Mouse (Mus musculus): ENCODE data around the gene Ccr1l1. TPM values are rescaled to one million over a fixed set of nuclear protein-coding genes. Genes with fewer than 3 reads are reported as not detected.

Gene Ccr1l1
- polyA plus RNA-seq (2012) = not detected in 2 replicates

DNA sequence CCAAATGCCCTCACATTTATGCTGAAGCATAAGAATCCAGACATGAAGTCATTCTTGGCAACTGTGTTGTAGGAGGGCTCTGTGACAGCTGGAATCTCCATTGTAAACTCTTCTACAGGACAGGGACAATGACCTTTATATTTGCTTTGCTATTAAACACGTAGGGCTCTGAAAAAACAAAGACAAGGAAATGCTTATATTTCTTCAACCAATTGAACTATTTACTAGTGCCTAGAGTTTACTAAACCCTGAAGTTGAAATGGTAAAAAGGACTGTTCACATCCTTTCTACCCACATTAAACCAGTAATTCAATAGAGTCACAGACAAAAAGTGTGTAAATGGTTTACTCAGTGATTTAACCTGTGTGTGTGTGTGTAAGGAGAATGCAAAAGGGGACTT lies at the start of gene Ccr1l1:
Gene Ccr1l1, minus strand, starts transcription at position 101 of the 400 bp plus-strand sequence.
- TF ChIP-seq GATA1 (IDR thresholded peaks at IDR 0.05; ENCODE audit: low read length) = no peak

DNA sequence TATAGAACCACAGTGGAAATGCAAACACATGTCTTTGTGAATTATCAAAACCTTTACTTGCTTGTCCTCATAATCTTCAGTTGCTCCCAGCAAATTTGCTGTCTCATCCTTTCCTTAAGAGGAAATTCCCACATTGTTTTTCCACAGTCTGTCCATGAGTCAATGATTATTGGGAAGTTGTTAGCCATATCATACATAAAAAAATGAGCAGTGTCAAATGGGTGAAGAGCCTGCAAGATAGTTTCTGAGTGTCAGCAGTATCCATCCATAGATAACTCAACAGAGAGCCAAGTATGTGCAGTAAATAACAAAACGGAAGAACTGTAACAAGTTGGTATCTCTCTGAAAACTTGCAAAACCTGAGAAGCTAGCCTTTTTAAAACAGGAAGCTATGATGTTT lies 43.5 kb upstream of the Ccr1l1 start, which contains the start of gene Ccr3:
Gene Ccr3, plus strand, starts transcription at position 301 of the 400 bp plus-strand sequence.
- no peak for TF ChIP-seq GATA1 (IDR thresholded peaks at IDR 0.05; ENCODE audit: low read length)

DNA sequence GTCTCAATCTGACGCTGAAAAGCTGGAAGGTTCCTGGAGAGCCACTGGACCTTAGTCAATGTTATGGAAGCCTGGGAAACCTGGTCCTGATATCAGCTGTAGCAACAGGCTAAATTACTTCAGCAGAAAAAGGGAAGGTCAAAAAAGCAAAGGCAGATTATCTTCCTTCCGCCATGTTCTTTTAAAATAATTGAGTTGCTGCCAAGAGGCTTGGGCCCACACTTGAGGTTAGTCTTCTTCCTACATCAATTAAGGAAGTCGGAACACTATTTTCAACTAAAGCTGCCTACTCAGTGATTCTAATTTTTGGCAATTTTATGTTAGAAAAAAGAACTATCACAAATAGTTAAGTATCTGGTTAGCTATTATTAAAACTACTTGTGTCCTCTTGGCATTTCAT lies 41.7 kb upstream of the Ccr1l1 start:
- TF ChIP-seq GATA1 (IDR thresholded peaks at IDR 0.05; ENCODE audit: low read length) = no peak

DNA sequence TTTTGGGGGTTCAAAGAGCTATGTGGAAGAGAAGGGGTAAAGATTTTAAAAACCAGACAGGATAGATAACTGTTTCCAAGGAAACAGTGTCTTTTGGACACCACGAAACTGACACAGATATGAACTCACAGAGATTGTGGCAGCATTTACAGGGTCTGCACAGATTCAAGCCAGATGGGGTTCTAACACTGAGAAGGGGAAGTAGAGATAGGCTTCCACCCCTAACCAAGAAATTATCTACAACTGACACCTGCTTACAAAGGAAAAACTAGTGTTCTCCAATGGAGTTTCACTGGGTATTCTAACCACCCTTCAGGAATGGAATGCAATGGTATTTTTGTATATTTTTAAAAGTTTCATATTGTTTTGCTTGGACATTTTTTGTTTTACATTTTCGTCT lies 37.8 kb upstream of the Ccr1l1 start:
- peak; percentile 94 for TF ChIP-seq GATA1 (IDR thresholded peaks at IDR 0.05; ENCODE audit: low read length)

DNA sequence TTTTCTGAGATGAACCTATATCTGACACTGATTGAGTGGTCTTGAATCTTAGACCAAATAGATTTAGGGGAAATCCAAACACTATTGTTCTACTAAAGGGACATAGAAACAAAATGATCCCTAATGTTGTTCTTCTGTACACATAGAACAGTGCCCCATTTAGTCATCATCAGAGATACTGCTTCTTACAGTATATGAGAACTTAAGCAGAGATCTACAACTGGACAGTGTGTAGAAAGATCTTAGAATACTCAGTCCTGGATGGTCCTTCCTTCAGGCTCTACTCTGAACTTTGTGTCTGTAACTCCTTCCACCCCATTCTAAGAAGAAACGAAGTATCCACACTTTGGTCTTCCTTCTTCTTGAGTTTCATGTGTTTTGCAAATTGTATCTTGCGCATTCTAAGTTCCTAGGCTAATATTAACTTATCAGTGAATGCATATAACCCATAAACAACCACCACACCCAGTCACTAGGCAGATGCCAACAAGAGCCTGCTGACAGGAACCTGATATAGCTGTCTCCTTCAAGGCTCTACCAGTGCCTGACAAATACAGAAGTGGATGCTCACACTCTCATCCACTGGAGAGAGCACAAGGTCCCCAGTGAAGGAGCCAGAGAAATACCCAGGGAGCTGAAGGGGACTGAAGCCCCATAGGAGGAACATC lies 36.9 kb upstream of the Ccr1l1 start:
- no peak for TF ChIP-seq GATA1 (IDR thresholded peaks at IDR 0.05; ENCODE audit: low read length)

DNA sequence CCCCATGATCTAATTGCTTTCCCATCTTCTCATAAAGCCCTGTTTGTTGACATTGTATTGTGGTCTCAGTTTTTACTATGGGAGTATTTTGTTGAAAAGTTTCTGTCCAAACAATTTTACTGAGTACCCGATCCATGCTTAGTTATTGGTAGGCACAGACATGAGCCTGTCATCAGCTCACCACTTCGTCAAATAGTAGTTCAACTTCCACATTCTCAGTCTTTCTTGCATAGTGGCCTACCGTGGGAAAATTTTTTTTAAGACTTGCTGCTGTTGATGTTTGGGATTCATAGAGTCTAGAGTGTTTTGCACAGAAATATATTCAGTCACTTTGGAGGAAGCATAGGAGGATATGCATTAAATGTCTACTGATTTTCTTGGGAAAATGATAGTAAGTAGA lies 35.1 kb upstream of the Ccr1l1 start:
- TF ChIP-seq GATA1 (IDR thresholded peaks at IDR 0.05; ENCODE audit: low read length) = no peak

DNA sequence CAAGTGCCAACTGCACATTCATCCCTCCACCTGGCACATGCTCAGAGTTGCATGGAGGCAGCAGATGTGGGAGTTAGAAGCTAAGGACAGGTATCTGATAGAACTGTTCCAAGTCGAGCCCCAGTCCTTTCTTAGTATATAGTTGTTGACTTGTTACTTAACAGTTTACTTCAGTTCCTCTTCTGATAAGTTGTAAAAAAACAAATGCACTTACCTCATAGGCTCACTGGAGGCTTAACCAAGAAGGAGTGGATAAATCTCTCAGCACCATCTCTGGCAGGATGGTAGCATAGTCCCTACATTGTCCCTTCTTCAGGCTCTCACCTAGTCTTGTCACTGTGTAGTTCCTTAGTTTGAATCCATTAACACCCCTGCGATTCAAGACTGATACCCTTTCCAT lies 34.5 kb upstream of the Ccr1l1 start:
- no peak for TF ChIP-seq GATA1 (IDR thresholded peaks at IDR 0.05; ENCODE audit: low read length)

DNA sequence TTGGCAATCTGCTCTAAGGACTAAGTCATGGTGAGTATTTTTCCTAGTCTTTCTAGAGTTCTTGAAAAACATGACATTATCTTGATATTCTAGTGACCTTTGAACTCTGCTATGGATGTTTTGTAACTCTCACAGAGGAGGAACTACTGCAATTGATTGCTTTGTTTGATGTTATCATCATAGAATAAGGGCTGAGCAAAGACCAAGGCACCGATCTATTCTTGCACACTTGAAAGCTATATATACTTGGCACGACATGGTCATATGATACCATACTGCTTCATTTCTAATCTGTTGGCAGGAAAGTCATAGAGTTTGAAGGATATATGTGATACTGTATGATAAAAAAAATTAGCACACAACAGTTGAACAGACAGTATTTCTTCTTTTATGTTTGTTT lies 21.6 kb upstream of the Ccr1l1 start:
- no peak for TF ChIP-seq GATA1 (IDR thresholded peaks at IDR 0.05; ENCODE audit: low read length)

DNA sequence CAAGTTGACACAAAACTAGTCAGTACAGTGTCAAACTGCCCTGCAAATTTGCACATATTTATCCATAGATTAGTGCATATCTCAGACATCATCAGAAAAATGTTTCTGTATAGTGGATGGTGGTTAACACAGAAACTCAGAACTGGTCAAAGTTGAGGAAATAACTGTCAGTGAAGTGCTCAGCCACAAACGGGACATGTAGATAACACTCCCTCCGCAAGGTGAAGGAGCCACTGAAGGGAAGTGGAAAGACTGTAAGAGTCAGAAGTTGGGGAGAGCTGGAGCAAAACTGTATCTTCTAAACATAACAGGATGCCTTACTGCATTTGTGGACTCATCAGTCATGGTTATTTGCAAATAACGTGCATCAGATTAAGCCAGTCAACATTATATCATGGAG lies 19.5 kb upstream of the Ccr1l1 start:
- TF ChIP-seq GATA1 (IDR thresholded peaks at IDR 0.05; ENCODE audit: low read length) = peak; percentile 32

DNA sequence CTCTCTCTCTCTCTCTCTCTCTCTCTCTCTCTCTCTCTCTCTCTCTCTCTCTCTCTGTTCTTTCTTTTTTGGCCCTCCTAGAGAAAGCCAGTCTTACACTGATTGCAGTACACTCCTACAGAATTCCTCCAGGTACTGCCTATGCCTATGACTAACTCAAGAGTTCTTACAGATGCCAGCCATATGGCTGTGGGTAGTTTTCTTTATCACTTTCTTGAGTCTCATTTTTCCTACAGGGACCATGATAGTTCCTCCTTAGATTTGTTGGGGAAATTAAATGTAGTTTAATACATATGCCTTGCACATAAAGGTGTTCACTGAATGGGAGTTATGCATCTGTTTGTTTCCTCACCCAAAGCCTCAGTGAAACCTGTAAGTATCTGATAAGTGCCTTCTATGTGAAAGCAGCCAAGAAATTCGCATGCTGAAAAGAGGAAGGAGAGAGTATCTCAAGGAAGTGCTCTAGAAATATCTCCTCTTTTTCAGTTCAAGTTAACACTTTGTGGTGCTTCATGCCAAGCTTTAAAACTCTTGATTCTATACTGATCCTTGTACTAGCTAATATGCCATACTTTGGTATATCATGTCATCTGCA lies 13.2 kb upstream of the Ccr1l1 start:
- TF ChIP-seq GATA1 (IDR thresholded peaks at IDR 0.05; ENCODE audit: low read length) = no peak

DNA sequence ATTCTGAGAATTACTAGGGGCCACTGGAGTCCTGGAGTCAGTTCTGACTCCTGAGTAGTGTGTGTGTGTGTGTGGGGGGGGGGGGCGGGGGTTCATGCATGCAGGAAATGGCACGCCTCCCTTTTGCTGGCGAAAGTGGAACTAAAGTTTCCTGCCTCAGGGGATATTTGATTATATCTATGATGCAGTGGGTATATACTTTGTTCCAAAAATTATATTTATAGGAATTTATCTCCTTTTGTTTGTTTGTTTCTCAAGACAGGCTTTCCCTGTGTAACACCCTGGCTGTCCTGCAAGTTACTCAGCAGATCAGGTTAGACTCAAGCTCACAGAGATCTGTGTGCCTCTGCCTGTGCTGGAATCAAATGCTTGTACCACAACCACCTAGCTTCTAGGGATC lies 11.5 kb upstream of the Ccr1l1 start:
- TF ChIP-seq GATA1 (IDR thresholded peaks at IDR 0.05; ENCODE audit: low read length) = no peak

DNA sequence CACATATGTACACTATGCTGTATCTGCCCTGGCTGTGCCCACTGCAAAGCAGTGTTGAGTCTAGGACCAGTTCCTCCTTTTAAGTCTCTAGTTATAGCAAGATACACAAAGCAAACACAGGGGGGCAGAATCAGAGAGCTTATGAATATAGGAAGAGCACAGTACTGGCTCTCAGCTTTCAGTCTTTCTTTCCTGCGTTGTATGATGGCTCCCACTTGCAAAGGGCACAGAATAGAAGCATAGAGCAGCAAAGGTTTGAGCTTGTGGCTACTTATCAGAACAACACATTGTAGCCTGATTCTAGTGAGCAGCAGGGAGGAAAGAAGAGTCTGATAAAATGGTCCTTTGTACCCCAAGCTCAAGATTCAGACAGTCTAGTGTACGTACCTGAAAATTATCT lies 8.0 kb upstream of the Ccr1l1 start:
- no peak for TF ChIP-seq GATA1 (IDR thresholded peaks at IDR 0.05; ENCODE audit: low read length)

DNA sequence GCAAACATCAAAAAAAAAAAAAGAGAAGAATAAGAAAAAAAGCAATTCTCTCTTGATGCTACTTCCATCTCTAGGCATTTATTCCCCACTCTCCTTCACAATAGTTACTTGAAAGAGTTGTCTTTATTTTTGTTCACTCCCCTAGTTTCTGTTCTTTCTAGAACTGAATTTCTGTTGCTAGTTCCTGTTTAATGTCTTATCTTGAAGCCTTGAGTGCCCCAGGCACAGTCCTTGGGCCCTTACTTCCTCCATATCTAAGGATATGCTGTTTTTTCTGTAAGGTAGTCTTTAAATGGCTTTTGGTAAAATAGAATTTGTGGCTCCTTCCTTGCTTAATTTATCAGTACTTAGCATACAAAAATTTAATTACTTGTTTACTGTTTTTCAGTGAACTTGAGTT lies 6.7 kb upstream of the Ccr1l1 start:
- peak; percentile 11 for TF ChIP-seq GATA1 (IDR thresholded peaks at IDR 0.05; ENCODE audit: low read length)

DNA sequence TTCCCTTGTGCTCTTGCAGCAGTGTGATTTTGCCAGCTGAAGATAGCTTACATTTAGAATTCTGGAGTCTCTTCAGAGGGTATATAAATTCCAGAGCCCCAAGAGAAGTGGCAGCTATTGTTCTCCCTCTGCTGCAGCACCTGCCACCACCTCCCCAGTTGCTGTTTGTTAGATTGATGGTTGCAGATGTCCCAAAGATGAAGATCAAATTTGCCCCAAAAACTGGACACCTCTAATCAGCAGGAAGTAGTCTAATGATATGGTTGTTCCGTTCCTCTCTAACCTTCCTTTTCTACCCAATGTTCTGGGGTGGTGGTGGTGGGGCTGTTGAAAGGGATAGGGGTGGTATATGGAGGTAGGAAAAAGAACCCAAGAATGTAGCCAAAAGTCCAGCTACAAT lies 4.5 kb upstream of the Ccr1l1 start:
- no peak for TF ChIP-seq GATA1 (IDR thresholded peaks at IDR 0.05; ENCODE audit: low read length)

DNA sequence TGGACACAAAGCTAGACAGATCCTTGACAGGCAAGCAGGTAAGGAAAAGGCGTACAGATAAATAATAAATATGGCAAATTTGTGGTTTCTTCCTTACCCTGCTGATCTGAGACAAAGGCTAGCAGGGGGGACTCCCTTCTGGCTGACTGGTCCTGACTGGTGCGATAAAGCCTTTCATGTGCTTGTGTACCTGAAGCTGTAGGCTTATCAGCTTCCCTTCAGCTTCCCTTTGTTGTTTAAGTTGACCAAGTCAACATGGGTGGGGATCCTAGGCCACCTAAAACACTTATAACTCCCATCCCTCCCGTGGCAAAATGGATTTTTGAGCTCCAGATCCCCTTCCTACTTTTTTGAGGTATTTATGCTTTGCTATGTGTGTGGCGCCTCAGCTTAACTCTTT lies 3.7 kb upstream of the Ccr1l1 start:
- peak; percentile 98 for TF ChIP-seq GATA1 (IDR thresholded peaks at IDR 0.05; ENCODE audit: low read length)

DNA sequence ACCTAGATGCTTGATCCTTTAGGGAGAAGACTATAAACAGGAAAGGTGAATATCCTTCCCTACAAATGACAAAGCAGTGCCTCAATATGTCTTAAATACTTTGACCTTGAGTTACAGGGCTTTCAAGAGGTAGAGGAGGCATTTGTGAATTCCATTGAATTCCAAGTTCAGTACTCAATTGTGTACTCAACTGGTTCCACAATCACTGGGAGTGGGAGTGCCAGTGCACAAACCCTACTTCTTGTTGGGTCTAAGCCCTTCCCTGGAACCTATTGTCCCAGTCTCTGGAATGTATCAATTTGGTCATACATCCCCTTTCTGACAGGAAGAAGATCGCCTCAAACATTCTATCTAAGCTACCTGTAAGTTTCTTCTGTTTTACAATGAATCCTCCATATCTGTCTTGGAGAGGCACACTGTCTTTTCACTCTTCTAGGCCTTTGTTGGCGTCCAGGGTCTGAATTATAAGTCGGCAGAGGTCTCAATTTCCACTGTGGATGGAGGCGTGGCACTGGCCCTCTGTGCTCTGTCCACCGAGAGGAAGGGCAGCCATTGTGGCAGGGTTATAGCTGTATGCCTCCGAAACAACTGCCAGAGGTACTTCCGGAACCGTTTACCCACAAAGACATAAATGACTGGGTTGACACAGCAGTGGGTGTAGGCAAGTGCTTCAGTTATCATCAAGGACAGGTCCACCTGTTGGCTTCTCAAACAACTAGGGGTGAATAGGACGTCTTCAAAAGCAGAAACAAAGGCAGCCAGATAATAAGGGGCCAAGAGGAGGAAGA lies 1.1 kb downstream of the Ccr1l1 start:
- TF ChIP-seq GATA1 (IDR thresholded peaks at IDR 0.05; ENCODE audit: low read length) = no peak

DNA sequence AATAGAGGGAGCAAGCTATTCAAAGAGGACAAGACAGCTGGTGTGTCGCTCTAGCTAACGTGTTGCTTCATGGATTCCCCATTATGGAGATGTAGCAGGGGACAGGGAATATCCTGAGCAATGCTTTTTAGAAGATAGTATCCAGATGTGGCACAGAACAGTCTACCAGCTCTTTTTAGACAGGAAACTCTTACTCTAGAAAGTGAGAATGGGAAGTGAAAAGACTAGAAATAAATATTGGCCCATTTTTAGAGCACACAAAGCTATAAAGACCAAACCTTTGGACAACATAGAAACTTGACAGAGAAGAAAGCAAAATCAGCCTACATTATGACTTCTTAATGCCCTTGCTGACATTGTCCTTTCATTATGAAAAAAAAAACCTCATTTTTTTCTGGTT lies 2.6 kb downstream of the Ccr1l1 start:
- no peak for TF ChIP-seq GATA1 (IDR thresholded peaks at IDR 0.05; ENCODE audit: low read length)
